Mouse (Mus musculus) embryonic fibroblast, embryonic 13.5 days (primary cell): ENCODE measurements at regions not wholly inside any gene's neighbourhood (a gene's known extent, or its start where the extent isn't known, plus 50 kb on each side); places are given as distances from the start of the nearest gene placed in this dataset.
"Not testable (repeated sequence)": the region's sequence is repeated elsewhere in the genome, so short reads cannot be mapped to it uniquely, and the experiment has no call there.

Experiments
- CTCF ChIP-seq: IDR thresholded peaks from 2 replicates; pipeline ENCODE4 v1.5.1; 2011; ENCODE audit warnings: mild to moderate bottlenecking, control low read depth, low read length, moderate library complexity, borderline replicate concordance; ENCODE audit not compliant: insufficient read depth
- POLR2A ChIP-seq: IDR thresholded peaks from 2 replicates; pipeline ENCODE4 v1.6.1; 2011; ENCODE audit warnings: low read depth, mild to moderate bottlenecking, control low read depth, low read length, moderate library complexity

- not testable (repeated sequence) for TF ChIP-seq CTCF, POLR2A
Measured at GRCm38 (mm10) chr12:74808571-74808970, 368.6 kb downstream of the Kcnh5 start.
